Mouse (Mus musculus) stomach, embryonic 14.5 days (tissue): Measurements from ENCODE around the gene Urm1. TPM values are rescaled to one million over a fixed set of nuclear protein-coding genes. Genes with fewer than 3 reads are reported as not detected.
"Not testable (repeated sequence)": the region's sequence is repeated elsewhere in the genome, so short reads cannot be mapped to it uniquely, and the experiment has no call there.

Source experiments
- ATAC-seq: fragments of 200-750 bp; cut with Nextera tagmentation; 2 replicates; pipeline ENCODE4 v1.8.0; 2017; ENCODE audit warnings: low read depth, moderate TSS enrichment; ENCODE audit not compliant: insufficient number of reproducible peaks, insufficient read depth, low FRiP score
- H3K27ac ChIP-seq: fragments of 300-500 bp; sonication (generic); 2 replicates; pipeline ENCODE4 v1.5.1; 2014; ENCODE audit warnings: mild to moderate bottlenecking, low read length, moderate library complexity, mixed read lengths
- H3K27me3 ChIP-seq: fragments of 300-500 bp; sonication (generic); 2 replicates; pipeline ENCODE4 v1.6.1; 2014; ENCODE audit warnings: low read length, control low read depth, mixed read lengths; ENCODE audit not compliant: control insufficient read depth, insufficient read depth
- H3K36me3 ChIP-seq: fragments of 300-500 bp; sonication (generic); 2 replicates; pipeline ENCODE4 v1.6.1; 2014; ENCODE audit warnings: mild to moderate bottlenecking, control low read depth, low read length, moderate library complexity, mixed read lengths; ENCODE audit not compliant: control insufficient read depth, insufficient read depth
- H3K4me1 ChIP-seq: fragments of 300-500 bp; sonication (generic); 2 replicates; pipeline ENCODE4 v1.6.1; 2014; ENCODE audit warnings: low read length, control low read depth, mixed read lengths; ENCODE audit not compliant: control insufficient read depth, insufficient read depth
- H3K4me2 ChIP-seq: fragments of 300-500 bp; sonication (generic); replicated peaks from 2 replicates; pipeline ENCODE4 v1.6.1; 2014; ENCODE audit warnings: low read depth, low read length, control low read depth
- H3K4me3 ChIP-seq: fragments of 300-500 bp; sonication (generic); 2 replicates; pipeline ENCODE4 v1.5.1; 2014; ENCODE audit warnings: low read depth, low read length, control low read depth
- H3K9ac ChIP-seq: fragments of 300-500 bp; sonication (generic); replicated peaks from 2 replicates; pipeline ENCODE4 v1.6.1; 2014; ENCODE audit warnings: low read depth, mild to moderate bottlenecking, control low read depth, low read length, moderate library complexity, mixed read lengths
- H3K9me3 ChIP-seq: fragments of 300-500 bp; sonication (generic); 2 replicates; pipeline ENCODE4 v1.6.1; 2016; ENCODE audit warnings: low read depth, low read length, control low read depth; ENCODE audit not compliant: control insufficient read depth
- WGBS: fragments of 180-500 bp; shearing (Covaris S2); extraction: QIAGEN DNeasy Blood & Tissue Kit; methylation state at CpG from one replicate; pipeline ENCODE4 v1.1.7; 2014; 5-methylcytosine and 5-hydroxymethylcytosine counted together
- polyA plus RNA-seq: library from polyadenylated mRNA; unstranded; fragments of >200 nt; fragmentation: Nextera tagmentation; extraction: Ambion mirVana; gene quantifications from 2 replicates; pipeline ENCODE4 v1.2.1, GENCODE M21; 2014

The Urm1 gene
- polyA plus RNA-seq, result 20.8 and 24.6 TPM in 2 replicates

- H3K4me1 ChIP-seq, result no peaks in the 10 kb centered on the region; the same call in 1 of the 2 replicates
- no peaks in the 10 kb centered on the region for H3K27me3 ChIP-seq
- WGBS, result under 1% methylated on average over 35 of the region's 35 CpGs
- H3K9me3 ChIP-seq, result no peaks in the 10 kb centered on the region
- H3K36me3 ChIP-seq, result peaks cover 12% of the 10 kb centered on the region; the same call in 1 of the 2 replicates
- ATAC-seq, result peak; percentile 75; the same call in 1 of the 2 replicates
- H3K27ac ChIP-seq, result peak within 1 kb of the TSS; percentile 95
- H3K4me3 ChIP-seq, result peak within 1 kb of the TSS; percentile 39
- peak within 1 kb of the TSS; percentile 62 for H3K4me2 ChIP-seq
- H3K9ac ChIP-seq, result peak within 1 kb of the TSS; percentile 40
Measured at GRCm38 (mm10) chr2:29820025-29820817, at the start of gene Urm1. Gene Urm1, plus strand, starts transcription at chr2:29820075.

- no peak overlapping the region for H3K4me2 ChIP-seq
- H3K4me3 ChIP-seq, result no peak overlapping the region
- H3K27ac ChIP-seq, result no peak overlapping the region
- ATAC-seq, result no peak
- no peaks in the 10 kb centered on the region for H3K4me1 ChIP-seq
- H3K36me3 ChIP-seq, result peaks cover 5% of the 10 kb centered on the region; the same call in 1 of the 2 replicates
- H3K9ac ChIP-seq, result no peak overlapping the region
- H3K27me3 ChIP-seq, result no peaks in the 10 kb centered on the region
- no peaks in the 10 kb centered on the region for H3K9me3 ChIP-seq
Measured at GRCm38 (mm10) chr2:29770162-29770561, 49.7 kb upstream of the Urm1 start.

GRCm38 (mm10) chr2:29771611-29772461, 48.0 kb upstream of the Urm1 start:
- H3K4me2 ChIP-seq, result no peak overlapping the region
- WGBS, result 75% methylated on average over 8 of the region's 8 CpGs
- H3K9ac ChIP-seq, result no peak overlapping the region
- no peak overlapping the region for H3K4me3 ChIP-seq
- H3K4me1 ChIP-seq, result no peaks in the 10 kb centered on the region
- no peak overlapping the region for H3K27ac ChIP-seq
- H3K36me3 ChIP-seq, result peaks cover 10% of the 10 kb centered on the region
- no peak for ATAC-seq
- H3K9me3 ChIP-seq, result no peaks in the 10 kb centered on the region
- H3K27me3 ChIP-seq, result no peaks in the 10 kb centered on the region

- H3K27ac ChIP-seq, result no peak overlapping the region
- no peaks in the 10 kb centered on the region for H3K4me1 ChIP-seq
Measured at GRCm38 (mm10) chr2:29773323-29773722, 46.6 kb upstream of the Urm1 start.

GRCm38 (mm10) chr2:29781256-29781655, 38.6 kb upstream of the Urm1 start:
- H3K9me3 ChIP-seq, ATAC-seq, H3K9ac ChIP-seq, H3K4me1 ChIP-seq, H3K27ac ChIP-seq, H3K4me3 ChIP-seq, H3K27me3 ChIP-seq, H3K4me2 ChIP-seq: not testable (repeated sequence)
- 89% methylated on average over 2 of the region's 2 CpGs for WGBS
- peaks cover 83% of the 10 kb centered on the region for H3K36me3 ChIP-seq

More at GRCm38 (mm10) chr2:29773323-29773722, 46.6 kb upstream of the Urm1 start:
- H3K36me3 ChIP-seq, result peaks cover 25% of the 10 kb centered on the region
- no peaks in the 10 kb centered on the region for H3K27me3 ChIP-seq
- H3K4me3 ChIP-seq, result no peak overlapping the region
- H3K4me2 ChIP-seq, result no peak overlapping the region
- ATAC-seq, result no peak
- H3K9ac ChIP-seq, result no peak overlapping the region
- no peaks in the 10 kb centered on the region for H3K9me3 ChIP-seq
- WGBS, result 81% methylated on average over 4 of the region's 4 CpGs

GRCm38 (mm10) chr2:29784290-29784689, 35.6 kb upstream of the Urm1 start:
- 57% methylated on average over 4 of the region's 4 CpGs for WGBS
- Histone ChIP-seq H3K36me3 (peaks cover 54% of the 10 kb centered on the region), H3K4me1 (peaks cover 11% of the 10 kb centered on the region; the same call in 1 of the 2 replicates), H3K9me3 (0 out of 2 replicates have a peak, but pooled peaks cover 2% of the 10 kb centered on the region), H3K27me3 (no peaks in the 10 kb centered on the region), H3K4me3 (no peak overlapping the region), H3K9ac (no peak overlapping the region), H3K4me2 (no peak overlapping the region), H3K27ac (no peak overlapping the region)
- ATAC-seq, result no peak

GRCm38 (mm10) chr2:29787104-29787917, 32.6 kb upstream of the Urm1 start, which contains the start of gene Coq4:
Gene Coq4, plus strand, starts transcription at chr2:29787493.
- H3K36me3 ChIP-seq, result peaks cover 40% of the 10 kb centered on the region
- WGBS, result 2% methylated on average over 31 of the region's 31 CpGs

More at GRCm38 (mm10) chr2:29787104-29787917, 32.6 kb upstream of the Urm1 start, which contains the start of gene Coq4:
- H3K4me3 ChIP-seq, result peak within 1 kb of the TSS; percentile 64
- H3K27ac ChIP-seq, result peak within 1 kb of the TSS; percentile 56; the same call in 1 of the 2 replicates
- peak within 1 kb of the TSS; percentile 54 for H3K9ac ChIP-seq
- H3K4me1 ChIP-seq, result peaks cover 11% of the 10 kb centered on the region; the same call in 1 of the 2 replicates
- ATAC-seq, result peak; percentile 87
- H3K27me3 ChIP-seq, result no peaks in the 10 kb centered on the region
- peak within 1 kb of the TSS; percentile 78 for H3K4me2 ChIP-seq
- no peaks in the 10 kb centered on the region for H3K9me3 ChIP-seq
